Mouse (Mus musculus) c-Kit-positive CD71-positive TER-119-positive erythroid progenitor cells, embryonic 14.5 days (primary cell): ENCODE data around the gene Rab7.
A peak's percentile ranks its signal among the peaks of the same experiment; 100 is the strongest.
"Not testable (repeated sequence)": the region's sequence is repeated elsewhere in the genome, so short reads cannot be mapped to it uniquely, and the experiment has no call there.

ENCODE experiments used
- DNase-seq: peaks from one replicate; pipeline ENCODE4 v3.0.0-alpha.2; 2013; ENCODE audit warnings: low spot score

Gene Rab7

DNA sequence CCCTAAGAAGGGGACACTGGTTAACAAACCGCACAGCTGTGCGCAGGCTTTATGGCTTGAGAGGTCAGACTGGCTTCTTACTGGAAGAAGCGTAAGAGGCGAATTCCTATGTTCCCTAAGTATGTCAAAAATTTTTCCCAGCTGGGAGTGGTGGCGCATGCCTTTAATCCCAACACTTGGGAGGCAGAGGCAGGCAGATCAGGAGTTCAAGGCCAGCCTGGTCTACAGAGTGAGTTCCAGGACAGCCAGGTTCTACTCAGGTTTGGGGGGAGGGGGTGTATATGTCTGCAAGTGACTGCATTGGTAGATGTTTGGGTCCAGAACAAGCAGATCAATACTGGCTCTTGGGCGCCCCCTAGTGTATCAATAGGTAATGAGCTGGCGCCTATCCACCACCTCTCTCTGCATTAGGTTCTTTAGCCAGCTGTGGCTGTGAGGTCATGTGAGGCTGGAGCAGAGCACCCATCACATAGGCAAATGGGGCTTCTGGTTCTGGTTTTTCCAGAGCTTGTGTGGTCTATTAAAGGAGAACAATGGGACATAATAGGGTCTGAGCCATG is 47.3 kb downstream of the Rab7 start:
- peak; percentile 78 for DNase-seq

DNA sequence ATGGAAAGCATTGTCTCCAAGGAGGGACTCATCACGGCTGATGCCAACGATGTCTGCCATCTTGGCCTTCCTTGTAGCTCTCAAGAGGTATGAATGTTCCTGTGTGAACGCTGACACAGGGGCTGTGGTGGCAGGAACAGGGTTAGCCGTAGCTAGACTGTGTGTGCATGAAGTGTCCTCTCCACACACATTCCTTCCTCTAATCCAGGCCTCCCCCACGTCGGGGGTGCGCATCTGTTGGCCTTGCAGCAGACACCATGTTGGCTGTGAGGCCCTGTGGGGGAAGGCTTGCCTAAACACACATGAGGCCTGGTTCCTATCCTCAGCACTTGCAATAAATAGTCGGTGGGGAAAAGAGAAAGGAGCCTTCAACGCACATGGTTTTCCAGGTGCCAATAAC is 48.5 kb downstream of the Rab7 start:
- no peak for DNase-seq

DNA sequence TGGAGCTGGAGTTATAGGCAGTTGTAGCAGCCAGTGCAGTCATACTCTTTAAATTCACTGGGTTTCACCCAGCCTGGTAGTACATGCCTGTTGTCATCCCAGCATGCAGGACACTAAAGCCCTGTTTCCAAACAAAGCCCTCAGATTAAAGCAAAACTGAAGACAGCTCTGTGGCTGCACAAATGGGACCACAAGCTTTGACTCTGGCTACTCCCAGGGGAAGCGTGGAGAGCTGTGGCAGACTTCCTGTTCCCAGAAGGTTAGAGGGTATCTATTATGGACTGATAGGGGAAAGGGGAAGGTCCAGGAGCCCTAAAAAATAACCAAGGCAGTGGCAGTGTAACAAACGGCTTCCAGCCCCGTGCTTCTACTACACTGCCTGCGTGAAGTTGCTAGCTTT is 49.6 kb downstream of the Rab7 start:
- DNase-seq = no peak

DNA sequence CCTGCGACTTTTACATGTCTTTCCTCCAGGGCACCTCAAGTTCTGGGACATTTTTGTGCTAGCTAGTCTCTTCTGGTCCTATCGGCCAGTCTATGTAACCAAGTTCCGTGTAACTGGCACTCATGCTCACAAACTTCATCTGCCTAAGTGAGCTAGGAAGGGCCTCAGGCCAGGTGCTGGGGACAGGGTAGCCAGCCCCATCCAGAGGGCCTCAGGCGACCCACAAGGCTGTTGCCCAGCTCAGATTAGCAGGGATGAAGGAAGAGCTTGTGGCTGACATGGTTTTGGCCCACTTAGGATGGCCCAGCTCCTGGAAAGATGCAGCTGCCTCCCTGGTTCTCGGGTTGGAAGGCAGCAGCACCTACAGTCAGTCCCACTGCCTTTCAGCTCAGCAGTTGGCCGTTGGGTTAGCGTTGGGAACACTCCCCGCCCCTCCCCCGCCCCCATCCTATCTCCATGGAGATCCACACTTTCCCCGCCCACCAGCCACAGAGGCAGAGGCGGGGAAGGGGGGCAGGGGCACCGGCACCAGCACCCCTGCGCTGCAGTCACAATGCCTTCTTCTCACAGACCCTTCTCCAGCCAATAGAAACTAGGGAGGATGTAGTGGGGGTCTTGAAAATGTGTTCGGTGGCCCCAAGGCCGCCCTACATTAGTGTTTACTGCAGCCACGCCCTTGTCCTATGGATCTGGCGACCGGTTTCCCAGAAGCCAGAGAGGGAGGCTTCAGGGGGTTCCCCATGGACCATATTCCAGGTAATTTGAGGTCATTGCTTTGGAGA is 51.1 kb downstream of the Rab7 start:
- DNase-seq = peak; percentile 60

DNA sequence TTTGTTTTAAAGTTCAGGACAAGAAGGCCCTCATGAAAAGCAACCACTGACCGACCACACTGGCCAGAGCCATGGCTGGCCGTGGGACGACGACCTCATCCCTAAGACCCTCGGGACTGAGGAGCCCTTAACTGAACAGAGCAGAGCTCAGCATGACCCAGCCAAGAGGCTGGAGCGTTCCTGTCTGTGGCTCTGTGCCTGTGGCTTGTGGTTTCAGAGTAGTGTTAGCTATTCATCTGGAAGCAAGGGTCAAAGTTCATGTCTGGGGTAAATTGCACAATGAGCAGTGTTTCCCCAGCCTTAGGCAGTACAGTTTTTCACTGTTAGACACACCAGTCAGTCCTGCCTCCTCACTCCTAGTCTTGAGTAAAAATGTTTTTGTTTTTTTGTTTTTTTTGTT is 52.3 kb downstream of the Rab7 start:
- DNase-seq = no peak

DNA sequence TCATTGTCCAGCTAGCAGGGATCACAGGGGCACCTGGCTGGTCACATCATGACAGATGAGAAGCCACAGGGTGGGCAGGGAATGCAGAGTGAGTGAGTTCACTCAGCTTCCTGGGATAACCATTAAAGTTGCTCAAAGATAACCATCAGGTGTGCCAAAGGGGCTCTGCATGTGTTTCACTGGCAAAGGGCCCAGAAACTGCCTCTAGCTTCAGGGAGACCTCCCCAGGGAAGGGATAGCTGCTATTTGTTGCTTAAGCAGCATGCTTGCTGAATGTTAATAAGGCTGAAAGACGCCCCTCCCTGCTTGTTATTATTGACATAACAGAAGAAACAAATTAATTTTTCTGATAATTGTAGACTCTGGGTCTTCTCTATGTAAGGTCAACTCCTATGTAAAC is 53.2 kb downstream of the Rab7 start:
- no peak for DNase-seq

DNA sequence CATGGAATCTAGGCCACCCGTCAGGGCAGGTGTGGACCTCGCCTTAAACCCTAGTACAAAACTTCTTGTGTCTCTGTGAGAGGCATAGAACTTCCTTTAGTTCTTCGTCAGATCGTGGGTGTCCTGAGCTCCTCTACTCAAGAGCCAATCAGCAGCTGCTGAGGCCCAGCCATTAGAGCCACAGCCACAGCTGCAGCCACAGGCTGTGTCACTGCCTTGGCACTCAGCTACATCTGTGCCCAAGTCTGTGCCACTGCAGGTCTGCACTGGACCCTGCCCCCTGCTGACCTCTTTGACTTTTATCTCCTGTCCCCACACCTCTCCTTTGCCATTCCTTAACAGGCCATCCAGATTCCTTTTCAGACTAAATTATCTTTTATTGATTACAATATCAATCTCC is 53.9 kb downstream of the Rab7 start:
- DNase-seq = no peak

DNA sequence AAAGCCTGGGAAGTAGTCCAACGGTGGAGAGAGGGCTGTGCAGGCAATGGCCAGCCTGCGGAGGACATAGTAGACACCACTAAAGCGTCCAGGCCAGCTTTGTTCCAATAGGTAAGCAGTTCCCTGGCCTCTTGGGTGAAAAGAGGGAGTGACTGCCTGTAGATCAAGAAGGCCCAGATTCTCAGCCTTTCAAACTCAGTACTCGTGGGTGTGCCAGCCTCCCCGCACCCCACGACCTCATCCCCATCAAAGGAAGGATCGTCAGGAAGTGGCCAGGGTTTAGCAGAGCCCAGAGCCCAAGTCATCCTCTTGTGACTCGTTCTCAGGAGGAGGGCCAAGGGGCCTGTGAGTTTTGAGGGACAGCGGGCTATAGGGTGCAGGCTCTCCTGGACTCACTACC is 62.6 kb downstream of the Rab7 start:
- DNase-seq = no peak

DNA sequence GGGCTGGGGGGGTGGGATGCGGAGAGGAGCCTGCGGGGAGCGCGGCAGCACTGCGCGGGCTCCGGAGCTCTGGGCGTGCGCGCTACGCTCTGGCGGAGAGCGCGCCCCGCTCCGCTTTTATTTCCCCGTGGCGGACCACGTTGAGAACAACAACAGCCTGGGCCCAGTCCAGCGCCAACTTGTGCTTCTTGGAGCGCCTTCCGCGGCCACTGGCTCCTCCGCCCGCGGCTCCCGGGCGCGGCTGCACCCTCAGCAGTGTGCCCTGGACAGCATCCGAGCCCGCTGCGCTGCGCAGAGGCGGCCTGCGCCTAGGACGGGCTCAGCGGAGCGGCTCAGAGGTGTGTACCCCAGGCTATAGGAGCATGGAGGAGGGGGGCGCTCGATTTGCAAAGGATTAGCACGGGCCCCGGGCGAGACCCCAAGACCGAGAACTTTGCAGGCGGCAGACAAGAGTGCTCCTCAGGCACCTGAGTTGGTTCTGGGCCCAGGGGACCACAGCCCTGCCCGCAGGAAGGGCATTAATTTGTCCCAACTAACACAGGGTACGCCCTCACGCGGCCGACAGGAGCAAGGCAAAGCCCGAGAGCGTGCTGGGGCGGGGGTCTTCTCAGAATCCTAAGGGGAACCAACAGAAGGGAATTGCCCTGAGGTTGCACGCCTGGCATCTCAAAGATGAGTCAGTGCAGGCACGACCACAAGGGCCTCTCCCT is 63.4 kb downstream of the Rab7 start, which contains the start of gene H1fx:
Gene H1fx (minus strand): TSS at position 91 of the 710 bp plus-strand sequence.
- no peak for DNase-seq

DNA sequence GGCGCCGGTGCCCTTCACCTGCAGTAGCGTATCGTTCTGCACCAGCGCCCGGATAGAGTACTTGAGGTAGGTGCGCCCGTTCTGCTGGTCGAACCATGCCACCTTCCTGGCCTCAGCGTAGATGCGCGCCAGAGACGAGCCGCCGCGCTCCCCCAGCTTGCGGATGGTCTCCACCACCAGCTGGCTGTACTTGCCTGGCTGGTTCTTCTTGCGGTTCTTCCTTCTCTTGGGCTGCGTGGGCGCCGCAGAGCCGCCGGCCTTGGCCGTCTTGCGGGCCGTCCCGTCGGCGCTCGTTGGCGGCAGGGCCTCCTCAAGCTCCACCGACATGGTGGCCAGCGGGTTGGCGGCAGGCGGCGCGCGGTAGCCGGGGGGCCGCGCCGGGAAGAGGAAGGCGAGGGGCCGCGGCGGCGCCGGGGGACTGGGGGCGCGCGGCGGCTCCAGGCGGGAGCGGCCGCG is 64.0 kb downstream of the Rab7 start:
- no peak for DNase-seq

DNA sequence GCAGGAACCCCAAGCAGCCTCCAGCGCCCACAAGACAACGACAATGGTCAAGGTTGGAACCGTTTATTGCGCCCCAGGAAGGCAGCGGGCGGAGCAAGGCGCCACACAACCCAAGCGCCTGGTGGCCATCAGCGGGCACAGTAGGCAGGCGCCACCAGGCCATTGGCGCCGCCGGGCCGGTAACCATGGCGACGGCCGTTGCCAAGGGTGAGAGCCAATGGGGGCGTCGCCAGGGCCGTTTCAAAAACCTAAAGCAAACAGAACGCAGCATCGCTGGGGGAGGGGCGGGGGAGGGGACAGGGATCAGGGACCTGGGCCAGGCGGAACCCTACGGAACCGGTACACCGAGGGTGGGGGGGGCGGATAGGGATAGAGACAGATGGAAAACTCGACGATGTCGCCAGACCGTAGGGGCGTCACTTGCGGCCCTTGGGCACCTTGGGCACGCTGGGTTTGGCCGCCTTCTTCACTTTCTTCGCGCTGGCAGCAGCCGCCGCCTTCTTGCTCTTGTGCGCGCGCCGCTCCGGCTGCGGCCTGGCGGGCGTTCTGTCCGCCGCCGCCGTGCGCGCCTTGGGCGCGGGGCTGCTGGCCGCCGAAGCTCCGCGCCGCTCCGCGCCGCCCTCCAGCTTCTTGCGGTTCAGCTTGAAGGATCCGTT is 64.6 kb downstream of the Rab7 start:
- DNase-seq = no peak

DNA sequence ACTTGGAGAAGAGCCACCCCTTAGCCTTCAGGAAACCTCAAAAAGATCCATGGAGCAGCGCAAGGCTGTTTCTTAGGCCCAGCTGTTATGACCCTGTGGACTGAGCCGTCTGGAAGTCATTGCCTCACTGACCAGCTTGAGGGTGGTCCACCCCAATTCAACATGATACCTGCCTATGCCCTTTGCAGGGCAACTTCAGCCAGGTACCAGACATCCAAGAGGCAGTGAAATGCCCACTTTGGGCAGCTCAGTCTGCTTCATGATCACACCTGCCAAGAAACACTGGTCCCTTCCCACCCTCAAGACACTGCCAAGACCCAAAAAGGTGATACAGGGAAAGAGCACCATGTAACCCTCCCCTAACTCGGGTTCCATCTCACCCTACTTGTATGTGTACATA is 65.3 kb downstream of the Rab7 start:
- no peak for DNase-seq

DNA sequence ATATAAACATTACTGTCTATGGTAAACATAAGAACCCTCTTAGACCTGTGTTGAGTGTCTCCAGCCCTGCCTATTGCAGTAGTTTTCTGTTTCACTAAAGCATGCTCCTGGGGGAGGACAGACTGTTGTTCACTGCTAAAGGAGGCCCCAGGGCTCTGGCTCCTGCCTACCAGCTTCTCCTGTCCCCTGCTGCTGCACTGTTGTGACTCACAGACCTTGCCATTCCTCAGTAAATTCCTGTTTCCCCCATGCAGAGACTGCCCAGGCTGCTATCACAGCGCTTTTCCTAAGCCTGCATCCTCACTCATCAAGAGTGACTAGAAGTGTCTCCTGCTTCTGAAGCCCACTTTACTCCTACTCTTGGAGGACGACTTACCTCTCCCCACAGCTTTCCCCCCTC is 75.0 kb downstream of the Rab7 start:
- DNase-seq = no peak

DNA sequence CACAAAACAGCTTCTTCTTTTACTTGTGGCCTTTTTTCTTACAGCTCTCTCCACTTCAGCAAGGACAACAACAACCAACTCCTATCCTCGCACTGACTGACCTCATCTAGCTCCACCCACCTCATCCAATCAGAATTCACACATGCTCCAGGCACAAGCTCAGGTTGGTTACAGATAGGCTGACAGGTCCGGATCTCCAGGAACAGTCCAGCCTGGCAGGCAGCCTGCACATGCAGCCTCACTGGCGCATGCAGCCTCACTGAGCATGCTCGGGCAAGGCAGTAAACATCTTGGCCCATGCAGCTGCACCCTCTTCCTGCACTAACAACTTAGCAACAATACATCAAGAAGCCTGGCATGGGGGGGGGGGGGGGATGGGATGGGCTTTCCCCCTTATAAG is 82.6 kb downstream of the Rab7 start:
- not testable (repeated sequence) for DNase-seq
